Mouse (Mus musculus) brain, embryonic 14.5 days (tissue): Measurements from ENCODE around the gene Pcnx4.

Experiments used
- CTCF ChIP-seq: fragments of 200-500 bp; IDR thresholded peaks from 2 replicates; pipeline ENCODE4 v1.5.1; 2012; ENCODE audit warnings: inconsistent platforms, mild to moderate bottlenecking, moderate library complexity, borderline replicate concordance; ENCODE audit not compliant: insufficient read depth, insufficient read length; ENCODE audit errors: extremely low read depth
- POLR2A ChIP-seq: fragments of 200-500 bp; IDR thresholded peaks from 2 replicates; pipeline ENCODE4 v1.6.1; 2012; ENCODE audit warnings: mild to moderate bottlenecking, inconsistent platforms, borderline replicate concordance; ENCODE audit not compliant: poor library complexity, insufficient read depth, insufficient read length, severe bottlenecking; ENCODE audit errors: extremely low read depth

DNA sequence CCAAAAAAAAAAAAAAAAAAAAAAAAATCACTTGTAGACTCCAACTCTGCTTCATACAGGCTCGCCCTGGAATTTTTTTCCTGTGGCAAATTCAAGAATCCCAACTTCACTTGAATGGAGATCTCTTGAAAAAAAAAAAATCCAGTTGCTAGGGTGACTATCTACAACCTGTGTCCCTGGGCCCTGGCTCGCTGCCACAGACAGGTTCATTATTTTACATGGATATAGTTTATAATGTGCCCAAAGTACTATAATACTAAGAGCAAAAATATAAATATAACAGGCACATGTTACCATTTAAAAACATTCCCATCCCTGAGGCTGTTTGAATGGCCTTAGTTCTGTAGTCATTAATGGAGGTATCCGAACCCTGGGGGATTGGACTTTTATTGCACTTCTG lies 584 bp upstream of the Pcnx4 start:
- TF ChIP-seq CTCF (no peak), POLR2A (no peak)
